Mouse (Mus musculus): ENCODE results near the gene Hsd11b1.

GRCm38 (mm10) chr1:193289914-193290313 is 26.0 kb upstream of the Hsd11b1 start:
- TF ChIP-seq MAX (IDR thresholded peaks at IDR 0.05; ENCODE audit: low read length) (no peak), EP300 (IDR thresholded peaks at IDR 0.05; ENCODE audit: low read length) (no peak), TCF12 (IDR thresholded peaks at IDR 0.05; ENCODE audit: low read depth, low read length) (no peak), RCOR1 (conservative IDR thresholded peaks at IDR 0.05; ENCODE audit: low read depth, low read length) (no peak), CTCF (conservative IDR thresholded peaks at IDR 0.05 in 1 of 2, IDR thresholded peaks at IDR 0.05 in 1 of 2; ENCODE audit: low read depth in 2 of 2, low read length in 2 of 2) (no peak), USF1 (IDR thresholded peaks at IDR 0.05; ENCODE audit: low read depth, low read length) (no peak), POLR2A (IDR thresholded peaks at IDR 0.05; ENCODE audit: low read depth, low read length) (no peak), SIN3A (IDR thresholded peaks at IDR 0.05; ENCODE audit: low read length) (no peak), E2F4 (IDR thresholded peaks at IDR 0.05; ENCODE audit: insufficient replicate concordance, low read depth, low read length) (no peak), JUND (conservative IDR thresholded peaks at IDR 0.05; ENCODE audit: low read depth, low read length) (no peak)
